Mouse (Mus musculus) liver, adult 2 months (tissue): ENCODE measurements around the gene Kcnh1. TPM values are rescaled to one million over a fixed set of nuclear protein-coding genes. Genes with fewer than 3 reads are reported as not detected.

Experiments
- DNase-seq: peaks from one replicate; pipeline ENCODE4 v3.0.0-alpha.2; 2011; ENCODE audit warnings: low read depth, low spot score; ENCODE audit errors: extremely low read depth
- H3K27ac ChIP-seq: fragments of 200-500 bp; replicated peaks from 2 replicates; pipeline ENCODE4 v1.5.1; 2012; ENCODE audit warnings: low read depth, mild to moderate bottlenecking, control low read depth, inconsistent platforms, low read length; ENCODE audit not compliant: insufficient read depth
- H3K27me3 ChIP-seq: fragments of 200-500 bp; 2 replicates; pipeline ENCODE4 v1.6.1; 2012; ENCODE audit warnings: mild to moderate bottlenecking, moderate library complexity, low read length, inconsistent platforms; ENCODE audit not compliant: control insufficient read depth, insufficient read depth
- H3K36me3 ChIP-seq: fragments of 200-500 bp; 2 replicates; pipeline ENCODE4 v1.6.1; 2012; ENCODE audit warnings: low read length, inconsistent platforms; ENCODE audit not compliant: control insufficient read depth, insufficient read depth
- H3K4me1 ChIP-seq: fragments of 200-500 bp; 2 replicates; pipeline ENCODE4 v1.6.1; 2011; ENCODE audit warnings: low read length; ENCODE audit not compliant: control insufficient read depth, insufficient read depth
- H3K4me3 ChIP-seq: fragments of 200-500 bp; 2 replicates; pipeline ENCODE4 v1.5.1; 2011; ENCODE audit warnings: low read depth, mild to moderate bottlenecking, control low read depth, low read length, moderate library complexity; ENCODE audit not compliant: insufficient read depth
- H3K79me2 ChIP-seq: fragments of 200-500 bp; 2 replicates; pipeline ENCODE4 v1.6.1; 2012; ENCODE audit warnings: inconsistent platforms, mild to moderate bottlenecking, low read length, moderate library complexity; ENCODE audit not compliant: control insufficient read depth, insufficient read depth
- H3K9ac ChIP-seq: fragments of 200-500 bp; 2 replicates; pipeline ENCODE4 v1.6.1; 2012; ENCODE audit warnings: low read depth, mild to moderate bottlenecking, control low read depth, inconsistent platforms, low read length
- CTCF ChIP-seq: fragments of 200-500 bp; IDR thresholded peaks from 2 replicates; pipeline ENCODE4 v1.5.1; 2011; ENCODE audit warnings: low read depth, low read length, control low read depth
- POLR2A ChIP-seq: fragments of 200-500 bp; IDR thresholded peaks from 2 replicates; pipeline ENCODE4 v1.6.1; 2011; ENCODE audit warnings: low read length, control low read depth; ENCODE audit not compliant: insufficient read depth; ENCODE audit errors: extremely low read depth
- WGBS: fragments of 180-500 bp; shearing (Covaris S2); methylation state at CpG from one replicate; pipeline ENCODE4 v1.1.7; 2018; 5-methylcytosine and 5-hydroxymethylcytosine counted together
- polyA plus RNA-seq: library from polyadenylated mRNA; depleted of rRNA; stranded (reverse); fragments of >200 nt; gene quantifications from 2 replicates; pipeline ENCODE4 v1.2.3, GENCODE M21; 2012; rRNA removed
- total RNA-seq: library from RNA; depleted of rRNA; stranded (reverse); fragments of >200 nt; gene quantifications from 2 replicates; pipeline ENCODE4 v1.2.3, GENCODE M21; 2014; rRNA removed

Gene Kcnh1
- total and polyA plus RNA-seq, 2 experiments = not detected

DNA sequence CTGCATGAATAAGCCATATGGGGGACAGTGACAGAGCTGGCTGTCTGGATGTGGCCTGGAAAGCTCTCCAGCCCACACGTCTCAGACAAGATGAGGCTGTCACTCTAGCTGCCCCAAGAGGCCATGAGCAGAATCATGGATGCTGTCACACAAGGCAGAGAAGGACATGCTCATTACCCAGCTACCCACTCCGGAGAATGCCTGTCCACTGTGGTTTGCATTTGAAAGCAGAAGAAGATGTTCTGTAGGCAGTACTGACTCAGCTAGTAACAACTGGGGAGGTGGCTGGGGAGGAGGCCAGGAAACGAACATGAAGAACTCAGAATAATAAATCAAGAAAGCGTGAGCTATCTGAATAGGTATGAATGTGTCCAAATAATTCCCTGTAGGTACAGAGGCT lies 364.9 kb downstream of the Kcnh1 start:
- Histone ChIP-seq H3K27me3 (no peaks in the 10 kb centered on the region), H3K4me3 (no peak overlapping the region), H3K4me1 (peaks cover 6% of the 10 kb centered on the region), H3K27ac (no peak overlapping the region), H3K79me2 (no peaks in the 10 kb centered on the region), H3K9ac (no peak overlapping the region), H3K36me3 (no peaks in the 10 kb centered on the region)
- DNase-seq = no peak
- WGBS = 89% methylated on average over 4 of the region's 4 CpGs
- no peak for TF ChIP-seq POLR2A
- no peak for TF ChIP-seq CTCF

DNA sequence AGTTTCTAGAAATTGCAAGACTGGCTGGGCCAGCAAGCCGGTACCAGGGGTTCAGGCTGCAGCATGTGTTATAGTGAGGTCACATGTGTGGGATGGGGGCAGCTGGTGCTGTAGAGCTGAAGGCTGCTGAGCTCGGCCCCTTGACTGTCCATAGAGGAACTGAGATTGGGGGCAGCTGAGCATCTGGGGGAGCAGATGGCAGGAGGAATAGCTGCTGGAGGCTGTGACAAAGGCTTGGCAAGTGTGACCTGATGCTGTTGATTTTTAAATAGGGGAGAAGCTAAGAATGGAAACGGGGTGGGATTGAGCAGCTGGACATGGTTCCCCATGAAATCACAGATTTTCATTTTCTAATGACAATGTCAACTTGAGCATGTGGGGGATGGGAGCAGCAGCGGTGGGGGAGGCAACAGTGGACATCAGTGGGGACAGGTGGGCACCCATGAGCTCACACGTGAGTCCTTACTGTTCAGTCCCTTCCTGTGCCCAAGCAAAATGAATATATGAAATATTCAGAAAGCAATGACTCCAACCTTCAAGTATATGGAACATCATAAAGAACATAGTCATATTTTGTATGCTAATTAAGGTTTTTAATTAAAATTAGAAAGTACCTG lies 367.5 kb downstream of the Kcnh1 start:
- H3K27ac ChIP-seq = no peak overlapping the region
- H3K9ac ChIP-seq = no peak overlapping the region
- H3K36me3 ChIP-seq = no peaks in the 10 kb centered on the region
- no peak overlapping the region for H3K4me3 ChIP-seq
- TF ChIP-seq CTCF (no peak), POLR2A (no peak)
- no peak for DNase-seq
- no peaks in the 10 kb centered on the region for H3K27me3 ChIP-seq
- no peaks in the 10 kb centered on the region for H3K79me2 ChIP-seq
- WGBS = 92% methylated on average over 5 of the region's 5 CpGs
- H3K4me1 ChIP-seq = peaks cover 6% of the 10 kb centered on the region

DNA sequence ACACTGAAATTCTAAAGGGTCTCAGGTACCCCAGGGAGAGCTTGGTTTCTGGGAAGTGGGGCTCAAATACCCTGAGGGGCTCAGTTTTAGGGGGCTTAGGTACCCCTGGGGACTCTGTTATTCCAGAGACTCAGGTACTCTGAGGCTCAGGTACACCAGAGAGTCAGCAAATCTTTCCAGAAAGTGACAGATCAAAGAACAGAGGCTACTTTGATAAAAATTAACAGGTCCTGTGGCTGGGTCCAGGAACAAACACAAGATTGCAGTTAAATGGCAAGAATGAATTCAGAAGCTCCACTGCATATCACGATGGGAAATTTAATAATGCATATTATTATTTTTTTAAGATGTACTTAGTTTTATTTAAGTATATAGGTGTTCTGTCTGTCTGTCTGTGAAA lies 368.8 kb downstream of the Kcnh1 start:
- Histone ChIP-seq H3K4me3 (no peak overlapping the region), H3K79me2 (no peaks in the 10 kb centered on the region), H3K4me1 (peaks cover 6% of the 10 kb centered on the region), H3K9ac (no peak overlapping the region), H3K27ac (peak overlapping the region; percentile 34), H3K36me3 (no peaks in the 10 kb centered on the region), H3K27me3 (no peaks in the 10 kb centered on the region)
- WGBS = 36% methylated on average over 1 of the region's 1 CpGs
- DNase-seq = peak; percentile 86
- TF ChIP-seq CTCF (no peak), POLR2A (no peak)

Other genes starting within 250 kb of the Kcnh1 start
- 0.46 and 0.54 TPM in 2 replicates for gene Rd3, start 213.4 kb upstream of the Kcnh1 start, total RNA-seq
- gene Rd3, start 213.4 kb upstream of the Kcnh1 start, polyA plus RNA-seq = 1.2 and 1.6 TPM in 2 replicates
- gene Traf5, start 98.2 kb upstream of the Kcnh1 start, total RNA-seq = 7.3 and 7.5 TPM in 2 replicates
- 3.3 and 3.5 TPM in 2 replicates for gene Traf5, start 98.2 kb upstream of the Kcnh1 start, polyA plus RNA-seq
- gene Rcor3, start 52.7 kb upstream of the Kcnh1 start, total RNA-seq = 10.9 and 11.5 TPM in 2 replicates
- 10.5 and 13.7 TPM in 2 replicates for gene Rcor3, start 52.7 kb upstream of the Kcnh1 start, polyA plus RNA-seq